Mouse (Mus musculus) brain, embryonic 14.5 days (tissue): Measurements from ENCODE around the gene Ccdc91.

Experiments
- CTCF ChIP-seq: fragments of 200-500 bp; IDR thresholded peaks from 2 replicates; pipeline ENCODE4 v1.5.1; 2012; ENCODE audit warnings: inconsistent platforms, mild to moderate bottlenecking, moderate library complexity, borderline replicate concordance; ENCODE audit not compliant: insufficient read depth, insufficient read length; ENCODE audit errors: extremely low read depth
- POLR2A ChIP-seq: fragments of 200-500 bp; IDR thresholded peaks from 2 replicates; pipeline ENCODE4 v1.6.1; 2012; ENCODE audit warnings: mild to moderate bottlenecking, inconsistent platforms, borderline replicate concordance; ENCODE audit not compliant: poor library complexity, insufficient read depth, insufficient read length, severe bottlenecking; ENCODE audit errors: extremely low read depth

DNA sequence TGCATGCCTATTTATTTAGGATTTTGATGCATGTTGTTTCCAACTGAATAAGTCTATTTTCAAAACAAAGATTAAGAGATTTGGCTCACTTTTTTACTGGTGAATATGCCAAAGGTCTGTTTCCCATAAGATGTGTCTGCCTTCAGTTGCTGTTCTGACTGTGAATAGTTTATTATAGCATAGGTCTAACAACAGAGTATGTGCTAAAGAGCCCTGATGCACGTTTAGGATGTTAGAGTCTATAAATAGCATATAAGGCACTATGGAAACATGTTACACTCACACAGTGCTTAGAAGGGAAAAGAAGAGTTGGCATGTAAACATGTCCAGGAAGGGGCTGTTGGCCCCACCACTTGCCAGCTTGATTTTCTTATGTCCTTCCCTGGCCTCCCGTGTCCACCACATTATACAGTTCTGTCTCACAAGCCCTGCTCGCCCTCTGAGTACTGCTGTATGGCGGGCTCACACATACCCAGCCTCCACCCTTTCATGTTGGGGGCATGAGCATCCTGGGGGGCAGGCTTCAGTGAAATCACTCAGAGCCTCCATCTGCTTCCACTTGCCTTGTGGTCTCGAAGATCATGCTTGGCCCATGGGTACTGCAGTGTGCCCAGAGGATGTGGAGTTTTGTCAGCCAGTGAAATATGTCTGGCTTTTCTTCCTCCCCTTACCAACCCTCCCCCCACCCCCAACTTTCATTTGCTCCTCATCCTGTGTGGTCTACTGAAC lies 99.0 kb downstream of the Ccdc91 start:
- no peak for TF ChIP-seq CTCF
- TF ChIP-seq POLR2A: no peak
